Mouse (Mus musculus) liver, embryonic 14.5 days (tissue): Measurements from ENCODE around the gene Med26.

Source experiments
- CTCF ChIP-seq: IDR thresholded peaks from 2 replicates; pipeline ENCODE4 v1.5.1; 2016; ENCODE audit warnings: antibody characterized with exemption, low read depth, control low read depth
- EP300 ChIP-seq: IDR thresholded peaks from 2 replicates; pipeline ENCODE4 v1.6.1; 2016; ENCODE audit warnings: antibody characterized with exemption, low read depth

GRCm38 (mm10) chr8:72464211-72464610, 83.9 kb downstream of the Med26 start:
- TF ChIP-seq CTCF (no peak), EP300 (no peak)
